Mouse (Mus musculus) gastrocnemius, postnatal 10 days (tissue): ENCODE measurements around the gene Wbp2. TPM values are rescaled to one million over a fixed set of nuclear protein-coding genes. Genes with fewer than 3 reads are reported as not detected.

Source experiments
- DNase-seq: peaks from one replicate; pipeline ENCODE4 v3.0.0; 2021; ENCODE audit warnings: mixed read lengths
- total RNA-seq, 2 experiments: library from RNA; stranded (reverse); gene quantifications; 2 replicates each; pipeline ENCODE4 v1.2.3; 2021

The Wbp2 gene
- total RNA-seq, 2 experiments from 2014 or later, result 64.8 to 66.8 TPM

DNA sequence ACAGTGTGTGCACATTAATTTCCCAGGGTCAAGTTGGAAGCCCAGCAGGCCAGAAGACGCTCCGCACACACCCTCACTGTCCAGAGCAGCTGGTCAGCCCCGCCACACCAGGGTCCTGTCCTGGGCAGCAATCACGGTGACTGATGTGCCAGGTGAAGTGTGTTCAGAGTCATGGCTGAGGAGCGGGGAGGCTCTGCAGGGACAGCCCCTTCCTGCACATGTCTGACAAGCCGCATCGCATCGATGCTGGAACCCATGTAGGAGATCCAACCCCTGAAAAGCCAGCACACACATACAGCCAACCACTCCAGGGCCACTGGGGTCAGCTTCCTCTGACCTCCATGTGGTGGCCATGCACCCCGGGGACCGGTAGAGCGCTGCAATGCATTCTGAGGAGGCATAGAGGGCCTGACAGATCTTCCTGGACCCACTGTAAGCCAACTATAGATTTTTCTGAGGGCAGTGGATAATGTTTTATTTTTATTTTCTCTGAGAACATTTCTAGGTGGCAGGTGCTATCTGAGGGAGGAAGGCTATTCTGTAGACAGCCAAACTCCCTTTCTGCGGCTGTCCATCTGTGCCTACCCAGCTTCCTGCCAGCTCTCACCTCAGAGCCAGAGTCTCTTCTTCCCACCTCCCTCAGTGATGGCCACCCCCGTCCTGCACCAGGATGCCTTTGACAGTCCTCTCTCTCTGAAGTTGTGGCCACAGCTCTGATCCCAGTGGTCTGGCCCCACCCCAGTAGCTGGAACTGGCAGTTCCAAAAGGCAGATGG lies 25.0 kb downstream of the Wbp2 start:
- no peak for DNase-seq

DNA sequence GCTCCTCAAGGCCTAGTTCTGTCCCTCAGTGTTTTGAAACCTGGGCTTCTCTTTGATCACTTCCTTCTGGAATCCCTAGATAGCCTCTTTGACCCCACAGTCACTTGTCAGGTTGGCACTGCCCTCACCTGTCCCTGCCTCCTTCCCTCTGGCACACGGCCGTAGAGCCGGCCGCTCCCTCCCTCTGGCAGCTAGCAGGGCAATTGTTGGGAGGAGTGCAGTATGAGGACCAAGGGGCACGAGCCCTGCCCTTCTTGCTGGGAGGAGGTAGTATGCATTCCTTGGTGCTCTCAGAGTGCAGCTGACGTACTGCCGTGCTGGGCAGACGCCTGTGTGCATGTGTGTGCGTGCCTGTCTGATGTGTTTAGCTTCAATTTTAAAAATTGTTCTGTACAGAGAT lies 26.2 kb downstream of the Wbp2 start:
- DNase-seq, result no peak

DNA sequence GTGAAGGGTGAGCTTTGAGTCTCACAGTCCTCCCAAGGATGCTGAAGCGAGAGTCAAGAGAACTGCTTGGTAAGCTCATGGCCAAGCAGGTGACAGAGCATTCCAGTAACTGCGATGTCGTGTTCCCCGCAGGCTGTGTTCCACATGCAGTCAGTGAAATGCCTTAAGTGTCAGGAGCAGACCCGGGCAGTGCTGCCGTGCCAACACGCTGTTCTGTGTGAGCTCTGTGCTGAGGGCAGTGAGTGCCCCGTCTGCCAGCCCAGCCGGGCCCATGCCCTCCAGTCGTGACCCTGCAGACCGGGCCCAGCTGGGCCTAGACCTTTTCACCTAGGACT lies 27.1 kb downstream of the Wbp2 start:
- DNase-seq, result no peak

DNA sequence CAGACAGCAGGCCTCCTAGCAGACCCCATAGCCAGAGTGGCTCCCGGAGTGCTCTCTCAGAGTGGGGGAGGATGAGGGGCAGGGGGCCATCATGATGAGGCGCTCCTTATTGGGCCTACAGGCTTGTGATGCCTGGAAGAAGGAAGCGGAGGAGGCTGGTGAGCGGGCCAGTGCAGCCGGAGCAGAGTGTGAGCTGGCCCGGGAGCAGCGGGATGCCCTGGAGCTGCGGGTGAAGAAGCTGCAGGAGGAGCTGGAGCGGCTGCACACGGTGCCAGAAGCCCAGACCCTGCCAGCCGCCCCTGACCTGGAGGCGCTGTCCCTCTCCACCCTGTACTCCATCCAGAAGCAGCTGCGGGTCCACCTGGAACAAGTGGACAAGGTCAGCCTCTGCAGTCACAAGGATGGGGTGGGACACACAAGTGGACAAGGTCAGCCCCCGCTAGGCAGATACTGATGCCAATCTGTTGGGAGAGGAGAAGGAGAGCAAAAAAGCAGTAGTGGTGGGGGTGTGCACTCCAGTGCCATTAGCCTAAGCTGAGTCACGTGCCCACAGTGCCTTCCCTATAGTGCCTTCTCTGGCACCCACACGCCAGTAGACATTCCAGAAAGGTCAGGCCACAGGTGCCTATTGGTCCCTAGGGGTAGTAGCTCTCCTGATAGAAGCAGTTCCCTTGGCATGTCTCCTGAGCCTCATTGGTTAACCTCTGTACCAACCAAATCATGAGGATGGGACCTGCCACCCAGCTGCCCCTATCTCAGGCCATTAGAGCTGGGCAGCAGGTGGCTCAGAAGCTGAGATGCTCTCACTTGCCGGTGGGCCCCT lies 27.7 kb downstream of the Wbp2 start:
- DNase-seq, result no peak

DNA sequence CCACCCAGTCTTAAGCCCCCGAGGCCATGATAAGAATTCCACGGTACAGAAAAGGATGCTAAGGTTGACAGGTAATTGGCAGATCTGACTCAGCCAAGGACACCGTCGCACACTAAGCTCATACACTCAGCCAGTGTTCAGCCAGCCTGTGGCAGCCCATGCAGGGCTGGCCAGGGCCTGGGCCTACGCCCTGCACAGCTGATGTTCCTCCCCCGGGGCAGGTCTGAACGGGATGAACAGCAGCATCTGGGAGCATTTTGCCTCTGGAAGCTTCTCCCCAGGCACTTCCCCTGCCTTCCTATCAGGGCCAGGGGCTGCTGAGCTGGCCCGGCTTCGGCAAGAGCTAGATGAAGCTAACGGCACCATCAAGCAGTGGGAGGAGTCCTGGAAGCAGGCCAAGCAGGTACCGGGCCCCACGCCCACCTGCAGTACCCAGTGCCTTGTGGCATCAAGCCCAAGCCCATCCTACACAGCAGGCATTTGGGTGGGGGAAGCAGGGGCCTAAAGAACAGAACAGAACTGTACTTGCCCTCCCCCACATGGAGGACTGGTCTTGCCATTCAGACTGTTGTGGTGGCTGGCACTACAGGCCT lies 28.7 kb downstream of the Wbp2 start:
- DNase-seq, result no peak

DNA sequence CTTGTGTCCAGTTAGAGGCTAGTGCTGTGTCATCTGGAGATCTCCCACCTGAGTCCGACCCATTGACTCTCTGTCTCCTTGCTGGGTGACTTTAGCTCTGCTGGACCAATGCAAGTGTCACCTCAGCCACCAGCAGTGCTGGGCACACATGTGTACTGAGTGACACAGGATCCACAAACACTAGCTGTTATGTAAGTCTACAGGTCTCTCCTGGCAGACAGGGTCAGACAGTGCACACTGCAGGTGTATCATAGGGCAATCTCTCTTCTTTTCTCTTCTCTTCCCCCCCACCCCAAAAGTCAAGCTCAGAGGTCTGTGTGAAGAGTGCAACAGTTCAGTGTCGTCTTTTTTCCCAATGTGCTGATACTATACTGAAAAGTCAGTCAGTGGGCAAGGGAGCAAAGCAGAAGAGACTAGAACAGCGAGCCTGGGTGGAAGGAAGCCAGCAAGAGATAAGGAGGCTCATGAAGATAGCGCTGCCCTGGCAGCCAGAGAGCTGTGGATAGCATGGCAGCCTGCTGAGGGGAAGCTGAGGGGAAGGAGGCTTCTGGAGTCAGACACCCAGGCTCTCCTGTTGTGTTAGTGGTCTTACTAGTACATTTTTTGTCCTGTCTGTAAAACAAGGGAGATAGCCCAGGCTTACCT lies 29.4 kb downstream of the Wbp2 start:
- DNase-seq, result no peak

DNA sequence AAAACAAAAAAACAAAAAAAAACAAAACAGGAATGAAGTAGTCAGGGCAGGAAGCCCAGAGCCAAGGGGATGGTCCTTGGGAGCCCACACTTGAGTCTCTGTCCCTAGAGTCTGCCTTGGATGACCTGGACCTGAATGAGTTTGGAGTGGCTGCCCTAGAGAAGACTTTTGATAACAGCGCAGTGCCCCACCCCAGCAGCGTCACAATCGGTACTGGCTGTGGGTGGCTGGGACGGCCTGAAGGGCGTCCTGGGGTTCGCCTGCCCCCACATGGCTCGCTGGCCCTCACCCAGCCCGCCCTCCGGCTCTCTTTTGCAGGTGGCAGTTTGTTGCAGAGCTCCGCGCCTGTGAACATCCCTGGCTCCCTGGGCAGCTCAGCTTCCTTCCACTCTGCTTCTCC lies 30.9 kb downstream of the Wbp2 start:
- DNase-seq, result no peak

DNA sequence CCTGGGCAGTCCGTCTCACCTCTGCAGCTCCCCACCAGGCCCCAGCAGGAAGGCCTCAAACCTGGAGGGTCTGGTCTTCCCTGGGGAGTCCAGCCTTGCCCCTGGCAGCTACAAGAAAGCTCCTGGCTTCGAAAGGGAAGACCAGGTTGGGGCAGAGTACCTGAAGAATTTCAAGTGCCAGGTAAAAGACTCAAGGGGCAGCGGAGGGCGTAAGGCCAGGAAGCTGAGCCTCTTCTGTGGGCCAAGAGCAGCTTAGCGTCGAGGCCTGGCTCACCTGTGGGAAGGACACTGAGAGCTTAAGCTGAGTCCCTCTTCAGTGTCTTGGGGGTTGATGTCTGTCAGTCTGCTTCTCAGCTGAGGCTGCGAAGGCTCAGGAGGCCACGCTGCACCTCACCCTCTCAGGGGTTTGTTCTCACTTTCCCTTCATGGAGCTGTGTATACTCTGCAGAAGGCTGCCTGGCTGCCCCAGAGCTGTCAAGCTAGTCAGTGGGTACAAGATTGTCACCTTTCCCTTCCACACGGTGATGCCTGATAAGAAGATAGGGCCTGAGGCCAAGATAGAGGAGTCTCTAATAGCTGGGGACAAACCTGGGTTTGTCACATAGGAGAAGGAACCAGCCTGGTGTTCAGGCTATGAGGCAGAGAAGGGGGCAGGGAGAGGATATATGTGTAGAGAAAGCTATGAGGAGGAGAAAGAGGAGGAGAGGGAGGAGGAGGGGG lies 33.1 kb downstream of the Wbp2 start:
- DNase-seq, result no peak

DNA sequence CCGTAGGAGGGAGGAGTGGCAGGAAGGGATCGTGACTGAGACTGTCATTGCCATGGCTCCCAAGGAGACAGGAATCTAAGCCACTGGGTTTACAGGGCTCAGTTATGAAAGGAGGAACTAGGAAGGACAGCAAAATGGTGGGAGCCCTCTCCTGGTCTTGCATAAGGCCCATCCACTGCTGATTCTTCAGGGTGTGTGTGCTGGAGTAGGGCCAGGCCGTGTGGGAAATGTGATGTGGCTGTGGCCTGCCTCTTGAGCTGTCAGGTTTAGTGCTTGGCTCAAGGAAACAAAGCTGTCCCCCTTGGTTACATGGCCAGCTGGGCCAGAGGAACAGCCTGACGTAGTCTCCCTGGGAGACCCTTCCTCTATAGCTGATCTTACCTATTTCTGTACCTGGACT lies 36.6 kb downstream of the Wbp2 start:
- DNase-seq, result no peak

DNA sequence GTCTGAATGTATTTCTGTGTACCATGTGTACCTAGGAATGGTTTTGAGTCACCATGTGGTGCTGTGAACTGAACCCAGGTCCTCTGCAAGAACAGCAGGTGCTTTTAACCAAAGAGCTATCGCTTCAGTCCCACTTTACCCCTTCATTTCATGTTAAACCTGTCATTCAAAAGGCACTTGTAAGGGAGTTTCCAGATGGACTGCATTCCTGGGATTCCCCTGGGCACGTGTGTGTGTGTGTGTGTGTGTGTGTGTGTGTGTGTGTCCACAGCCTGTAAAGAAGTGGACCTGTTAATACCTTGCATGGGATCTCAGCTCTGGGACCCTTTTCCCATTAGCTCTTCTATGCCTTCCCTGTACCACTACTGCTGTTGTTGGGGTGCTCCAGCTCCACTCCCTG lies 37.2 kb downstream of the Wbp2 start:
- DNase-seq, result no peak

DNA sequence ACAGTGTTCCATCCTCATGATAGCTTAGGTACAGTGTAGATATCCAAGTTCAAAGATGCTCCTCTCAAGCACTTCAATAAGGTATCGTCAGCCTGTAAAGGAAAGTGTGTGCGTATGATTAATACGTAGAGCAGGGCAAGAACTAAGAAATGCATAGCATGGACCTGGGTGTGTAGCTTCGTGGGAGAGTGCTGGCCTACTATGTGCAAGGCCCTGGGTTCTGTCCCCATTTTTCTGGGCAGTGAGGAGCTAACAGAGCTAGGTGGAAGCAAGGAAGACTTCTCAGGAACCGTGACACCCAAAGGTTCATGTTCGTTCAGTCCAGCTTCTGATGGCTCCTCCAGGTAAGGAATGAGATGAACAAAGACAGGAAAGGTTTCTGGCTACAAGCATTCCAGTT lies 41.6 kb downstream of the Wbp2 start:
- DNase-seq, result no peak

DNA sequence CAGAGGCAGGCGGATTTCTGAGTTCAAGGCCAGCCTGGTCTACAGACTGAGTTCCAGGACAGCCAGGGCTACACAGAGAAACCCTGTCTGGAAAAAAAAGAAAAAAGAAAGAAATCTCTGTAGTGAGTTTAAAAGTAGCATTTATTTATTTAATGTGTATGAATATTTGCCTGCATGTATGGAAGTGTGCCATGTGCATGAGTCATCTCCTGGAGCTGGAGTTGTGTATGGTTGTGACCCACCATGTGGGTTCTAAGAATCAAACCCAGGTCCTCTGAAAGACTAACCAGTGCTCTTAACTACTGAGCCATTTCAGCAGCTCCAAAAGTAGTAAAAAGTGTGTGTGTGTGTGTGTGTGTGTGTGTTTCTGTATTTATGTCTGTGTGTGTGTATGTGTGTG lies 43.5 kb downstream of the Wbp2 start:
- DNase-seq, result no peak

DNA sequence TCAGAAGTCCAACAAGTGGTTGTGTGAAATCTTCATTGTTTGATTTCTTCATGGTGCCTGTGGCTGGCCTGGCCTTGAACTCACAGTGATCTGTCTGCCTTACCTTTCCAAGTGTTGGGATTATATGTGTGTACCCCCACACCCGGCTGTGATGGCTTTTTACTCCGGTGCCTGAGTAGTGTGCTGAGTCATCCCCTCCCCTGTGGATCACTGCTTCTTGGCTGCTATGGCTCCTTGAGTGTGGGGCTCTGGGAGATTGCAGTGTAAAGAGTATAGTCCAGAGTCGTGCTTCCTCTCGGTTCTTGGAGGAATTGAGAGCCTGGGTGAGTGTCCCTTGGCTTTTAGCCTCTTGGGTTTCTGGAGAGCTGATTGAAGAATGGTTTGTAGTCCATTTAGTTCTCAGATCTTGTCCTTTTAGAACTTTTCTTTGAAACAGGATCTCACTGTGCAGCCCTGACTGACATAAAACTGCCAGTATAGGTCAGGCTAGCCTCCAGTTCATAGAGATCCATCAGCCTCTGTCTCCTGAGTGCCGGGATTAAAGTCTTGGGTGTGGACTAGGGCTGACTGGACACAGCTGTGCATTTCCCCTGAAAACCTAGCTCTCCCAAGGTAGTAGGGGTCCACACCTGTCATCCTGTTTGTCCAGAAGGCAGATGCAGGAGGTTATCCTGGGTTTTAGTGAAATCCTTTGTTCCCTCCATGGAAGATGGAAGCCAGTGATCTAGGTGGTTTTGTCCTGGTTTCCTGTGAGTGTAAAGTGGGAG lies 44.2 kb downstream of the Wbp2 start:
- DNase-seq, result no peak

DNA sequence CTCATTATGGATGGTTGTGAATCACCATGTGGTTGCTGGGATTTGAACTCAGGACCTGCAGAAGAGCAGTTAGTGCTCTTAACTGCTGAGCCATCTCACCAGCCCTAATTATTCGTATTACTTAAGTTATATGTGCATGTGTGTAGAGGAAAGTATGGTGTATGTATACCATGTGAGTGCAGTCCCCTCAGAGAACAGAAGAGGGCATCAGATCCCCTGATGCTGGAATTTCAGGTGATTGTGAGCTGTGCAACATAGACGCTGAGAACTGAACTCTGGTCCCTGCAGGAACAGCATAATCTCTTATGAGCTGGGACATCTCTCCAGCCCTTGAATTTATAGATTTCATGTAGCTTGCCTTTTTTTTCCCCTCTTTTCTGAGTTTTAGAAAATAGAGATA lies 45.0 kb downstream of the Wbp2 start:
- no peak for DNase-seq

DNA sequence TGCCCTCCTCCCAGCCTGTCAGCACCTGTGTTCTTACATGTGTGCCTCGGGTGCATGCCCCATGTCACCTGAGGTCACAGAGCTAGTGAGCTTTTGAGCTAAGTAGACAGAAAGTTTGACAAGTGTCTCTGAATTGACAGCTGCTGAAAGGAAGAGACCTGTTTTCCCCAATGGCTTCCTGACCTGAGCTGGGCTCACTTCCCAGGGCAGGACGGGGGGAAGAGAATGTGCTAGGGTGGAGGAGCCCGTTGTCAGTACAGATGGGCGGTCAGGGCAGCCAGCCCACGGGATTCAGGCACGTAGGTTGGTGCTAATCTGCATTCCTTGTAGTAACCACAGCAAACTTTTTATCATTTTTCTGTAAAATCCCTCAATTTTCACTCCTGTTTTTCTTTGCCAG lies 46.2 kb downstream of the Wbp2 start:
- DNase-seq, result no peak

DNA sequence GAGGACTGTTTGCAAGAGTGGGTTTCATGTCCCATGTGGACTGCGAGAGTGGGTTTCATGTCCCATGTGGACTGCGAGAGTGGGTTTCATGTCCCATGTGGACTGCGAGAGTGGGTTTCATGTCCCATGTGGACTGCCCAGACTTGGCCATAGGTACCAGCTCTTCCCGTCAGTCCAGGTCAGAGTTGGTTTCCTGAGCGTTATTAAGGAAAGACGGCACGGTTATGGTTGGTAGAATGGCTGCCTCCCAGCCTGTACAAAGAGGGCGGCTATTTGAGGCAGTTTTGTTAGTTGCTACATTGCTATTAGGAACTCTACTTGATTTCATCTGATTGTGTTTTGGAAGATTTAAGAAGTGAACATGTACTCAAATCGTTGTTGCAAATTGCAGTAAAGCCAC lies 49.0 kb downstream of the Wbp2 start:
- no peak for DNase-seq

DNA sequence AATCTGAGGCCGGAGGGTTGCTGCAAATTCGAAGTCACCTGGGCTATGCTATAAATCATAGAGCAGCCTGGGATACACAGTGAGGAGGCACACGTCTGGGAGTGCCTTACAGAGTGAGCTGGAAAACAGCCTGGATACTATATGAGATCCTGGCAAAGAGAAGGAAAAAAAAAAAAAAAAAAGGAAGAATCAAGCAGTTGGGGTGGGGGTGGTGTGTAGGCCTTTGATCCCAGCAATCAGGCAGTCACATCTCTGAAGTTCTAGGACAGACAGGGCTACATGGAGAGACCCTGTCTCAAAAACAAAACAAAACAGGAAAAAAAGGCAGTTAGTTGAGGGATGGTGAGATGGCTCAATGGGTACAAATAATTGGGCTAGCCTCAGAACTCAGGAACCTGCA lies 50.1 kb downstream of the Wbp2 start:
- no peak for DNase-seq

DNA sequence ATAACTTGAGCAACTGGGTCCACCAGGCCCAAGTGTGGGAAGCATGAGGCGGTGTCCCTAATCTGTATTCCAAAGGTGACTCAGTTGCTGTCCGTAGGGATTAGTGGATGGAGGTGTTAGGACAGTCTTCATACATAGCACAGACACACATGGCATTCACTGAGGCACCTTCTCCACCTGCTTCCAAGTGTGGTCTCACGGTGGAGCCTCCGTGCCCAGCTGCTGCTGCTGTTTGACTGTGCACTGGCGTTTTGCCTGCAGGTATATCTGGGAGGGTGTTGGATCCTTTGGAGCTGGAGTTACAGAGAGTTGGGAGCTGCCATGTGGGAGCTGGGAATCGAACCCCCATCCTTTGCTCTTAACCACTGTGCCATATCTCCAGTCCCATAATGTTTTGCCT lies 52.2 kb downstream of the Wbp2 start:
- DNase-seq, result no peak

DNA sequence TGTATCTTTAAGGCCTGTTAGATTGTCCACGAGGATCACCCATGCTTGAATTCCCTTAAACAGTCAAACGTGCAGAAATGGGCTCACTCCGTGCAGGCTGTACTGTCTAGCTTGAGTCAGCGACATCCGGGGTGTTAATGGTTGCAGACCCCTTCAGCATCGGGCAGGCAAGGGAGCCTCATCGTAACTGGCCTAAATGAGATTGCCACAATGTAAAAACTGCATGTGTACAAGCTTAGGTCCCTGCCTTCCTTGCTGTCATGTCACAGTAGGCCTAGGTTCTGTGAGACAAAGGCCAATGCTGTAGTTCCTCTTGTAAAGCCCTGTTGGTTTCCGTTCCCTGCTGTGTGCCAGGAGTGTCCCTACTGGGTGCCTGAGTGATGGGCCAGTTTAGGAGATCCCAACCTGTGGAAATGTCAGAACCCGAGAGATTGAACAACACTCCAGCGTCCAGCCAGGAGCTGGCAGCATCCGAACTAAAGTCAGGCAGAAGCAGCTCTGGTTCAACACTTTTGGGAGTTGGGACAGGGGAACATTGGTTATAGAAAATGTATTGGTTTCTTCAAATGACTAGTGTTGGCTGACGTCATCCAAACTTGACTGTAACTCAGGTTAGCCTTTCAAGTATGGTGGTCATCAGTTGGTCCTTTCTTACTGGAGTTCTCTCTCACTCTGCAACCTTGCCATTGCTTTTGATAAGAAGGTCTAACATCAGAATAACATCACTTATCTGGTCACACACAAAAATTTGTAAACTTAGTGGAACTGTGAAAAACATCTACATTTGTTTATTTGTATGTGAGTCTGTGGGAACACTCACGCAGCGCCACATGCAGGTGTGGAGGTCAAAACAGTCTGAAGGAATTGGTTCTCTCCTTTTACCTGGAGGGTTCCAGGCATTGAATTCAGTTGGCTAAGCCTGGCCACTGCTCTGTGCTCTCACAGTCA lies 55.6 kb downstream of the Wbp2 start:
- DNase-seq, result no peak
